Mouse (Mus musculus) ovary, postnatal 10 days (tissue): ENCODE results near the gene Wt1.

ENCODE experiments used
- DNase-seq: peaks from one replicate; pipeline ENCODE4 v3.0.0; 2022; ENCODE audit warnings: low spot score

Wt1 gene

GRCm38 (mm10) chr2:105126279-105126678 lies at the start of gene Wt1:
TSS of gene Wt1 (plus strand) at chr2:105126529.
- DNase-seq: no peak

- DNase-seq: no peak
These were observed 49.2 kb upstream of the Wt1 start for GRCm38 (mm10) chr2:105077151-105077550.

GRCm38 (mm10) chr2:105082256-105082790 lies 44.0 kb upstream of the Wt1 start:
- DNase-seq: no peak

GRCm38 (mm10) chr2:105084035-105084434 lies 42.3 kb upstream of the Wt1 start:
- DNase-seq: no peak

- no peak for DNase-seq
These were observed 40.2 kb upstream of the Wt1 start for GRCm38 (mm10) chr2:105086081-105086480.

- no peak for DNase-seq
These were observed 38.3 kb upstream of the Wt1 start for GRCm38 (mm10) chr2:105088005-105088404.

GRCm38 (mm10) chr2:105089083-105089482 lies 37.2 kb upstream of the Wt1 start:
- no peak for DNase-seq

- DNase-seq: no peak
These were observed 36.5 kb upstream of the Wt1 start for GRCm38 (mm10) chr2:105089581-105090508.

GRCm38 (mm10) chr2:105090991-105091390 lies 35.3 kb upstream of the Wt1 start:
- no peak for DNase-seq

- DNase-seq: no peak
These were observed 34.6 kb upstream of the Wt1 start, which contains the start of gene Gm11060 for GRCm38 (mm10) chr2:105091718-105092117. TSS of gene Gm11060 (plus strand) at chr2:105092018.

- no peak for DNase-seq
These were observed 28.9 kb upstream of the Wt1 start for GRCm38 (mm10) chr2:105097294-105097953.

- DNase-seq: no peak
These were observed 26.9 kb upstream of the Wt1 start for GRCm38 (mm10) chr2:105099410-105099809.

GRCm38 (mm10) chr2:105100541-105100940 lies 25.8 kb upstream of the Wt1 start:
- no peak for DNase-seq

- DNase-seq: no peak
These were observed 17.6 kb upstream of the Wt1 start for GRCm38 (mm10) chr2:105108703-105109158.

- DNase-seq: no peak
These were observed 12.3 kb upstream of the Wt1 start for GRCm38 (mm10) chr2:105114074-105114473.

- DNase-seq: no peak
These were observed 8.7 kb upstream of the Wt1 start for GRCm38 (mm10) chr2:105117669-105118068.

- no peak for DNase-seq
These were observed 4.1 kb upstream of the Wt1 start for GRCm38 (mm10) chr2:105122216-105122615.

GRCm38 (mm10) chr2:105122886-105123285 lies 3.4 kb upstream of the Wt1 start:
- DNase-seq: no peak

GRCm38 (mm10) chr2:105123431-105123830 lies 2.9 kb upstream of the Wt1 start:
- DNase-seq: no peak

GRCm38 (mm10) chr2:105123881-105124280 lies 2.4 kb upstream of the Wt1 start:
- no peak for DNase-seq

GRCm38 (mm10) chr2:105124391-105124790 lies 1.9 kb upstream of the Wt1 start:
- DNase-seq: no peak

GRCm38 (mm10) chr2:105125205-105125604 lies 1.1 kb upstream of the Wt1 start:
- DNase-seq: no peak

- no peak for DNase-seq
These were observed 688 bp upstream of the Wt1 start for GRCm38 (mm10) chr2:105125641-105126040.
